Mouse (Mus musculus): ENCODE data around the gene Cpm. TPM values are rescaled to one million over a fixed set of nuclear protein-coding genes. Genes with fewer than 3 reads are reported as not detected.
"Not testable (repeated sequence)": the region's sequence is repeated elsewhere in the genome, so short reads cannot be mapped to it uniquely, and the experiment has no call there.

Cpm gene
- total and polyA plus RNA-seq, 3 experiments: 0.27 TPM; not detected in 2

DNA sequence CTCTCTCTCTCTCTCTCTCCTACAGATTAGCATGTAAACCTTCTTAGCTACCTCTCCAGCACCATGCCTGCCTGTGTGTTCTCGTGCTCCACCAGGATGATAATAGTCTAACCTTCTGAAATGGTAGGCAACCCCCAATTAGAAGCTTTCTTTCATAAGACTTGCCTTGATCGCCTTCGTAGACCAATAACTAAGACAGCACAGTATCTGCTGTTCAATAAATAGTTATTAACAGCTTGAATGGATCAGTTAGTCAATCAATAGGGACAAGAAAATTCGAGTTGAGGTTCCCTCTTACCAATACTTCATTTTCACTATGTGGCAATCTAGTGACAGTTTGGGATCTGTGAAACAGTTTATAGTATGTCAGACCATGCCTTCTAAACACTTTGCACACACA, 13.6 kb upstream of the Cpm start:
- Histone ChIP-seq H3K36me3 (replicated peaks) (no peaks in the 10 kb centered on the region), H3K4me1 (ENCODE audit: insufficient read depth, low read depth, low read length) (no peaks in the 10 kb centered on the region), H3K4me3 (ENCODE audit: low read depth, low read length) (no peak overlapping the region), H3K27me3 (ENCODE audit: insufficient read depth, low read length) (no peaks in the 10 kb centered on the region), H3K9me3 (replicated peaks) (no peaks in the 10 kb centered on the region)
- no peak for ATAC-seq (ENCODE audit: extremely low read depth, insufficient number of reproducible peaks, low FRiP score, poor library complexity, severe bottlenecking)
- DNase-seq (ENCODE audit: low spot score): no peak
- TF ChIP-seq TAL1 (conservative IDR thresholded peaks at IDR 0.05; ENCODE audit: low read depth, low read length) (no peak), CTCF (IDR thresholded peaks at IDR 0.05; ENCODE audit: low read depth, low read length) (no peak), POLR2AphosphoS5 (IDR thresholded peaks at IDR 0.05; ENCODE audit: insufficient replicate concordance, low read depth, low read length) (no peak), GATA2 (IDR thresholded peaks at IDR 0.05; ENCODE audit: borderline replicate concordance, low read depth, low read length) (no peak), GATA1 (IDR thresholded peaks at IDR 0.05; ENCODE audit: borderline replicate concordance, low read length) (no peak)

- no peak for ATAC-seq (ENCODE audit: extremely low read depth, insufficient number of reproducible peaks, low FRiP score, poor library complexity, severe bottlenecking)
- no peaks in the 10 kb centered on the region for H3K4me1 ChIP-seq (ENCODE audit: insufficient read depth, low read depth, low read length)
- no peaks in the 10 kb centered on the region for H3K9me3 ChIP-seq (replicated peaks)
- no peak for DNase-seq (ENCODE audit: low spot score)
- H3K4me3 ChIP-seq (ENCODE audit: low read depth, low read length): no peak overlapping the region
- H3K36me3 ChIP-seq (replicated peaks): no peaks in the 10 kb centered on the region
- no peaks in the 10 kb centered on the region for H3K27me3 ChIP-seq (ENCODE audit: insufficient read depth, low read length)
- TF ChIP-seq GATA1 (IDR thresholded peaks at IDR 0.05; ENCODE audit: borderline replicate concordance, low read length) (no peak), CTCF (IDR thresholded peaks at IDR 0.05; ENCODE audit: low read depth, low read length) (no peak)
These were observed 13.1 kb upstream of the Cpm start for GRCm38 (mm10) chr10:117616191-117616680.

DNA sequence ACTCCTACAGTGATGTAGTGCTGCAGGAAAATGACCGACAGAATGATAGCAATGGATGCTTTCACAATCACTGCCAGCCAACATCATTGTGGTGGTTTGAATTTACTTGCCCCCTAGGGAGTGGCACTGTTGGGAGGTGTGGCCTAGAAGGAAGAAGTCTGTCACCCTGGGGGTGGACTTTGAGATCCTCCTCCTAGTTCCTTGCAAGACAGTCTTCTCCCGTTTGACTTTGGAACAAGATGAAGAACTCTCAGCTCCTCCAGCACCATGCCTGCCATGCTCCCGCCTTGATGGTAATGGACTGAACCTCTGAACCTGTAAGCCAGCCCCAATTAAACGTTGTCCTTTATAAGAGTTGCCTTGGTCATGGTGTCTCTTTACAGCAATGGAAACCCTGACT, 12.5 kb upstream of the Cpm start:
- H3K27me3 ChIP-seq (ENCODE audit: insufficient read depth, low read length); H3K4me1 ChIP-seq (ENCODE audit: insufficient read depth, low read depth, low read length); H3K9me3 ChIP-seq (replicated peaks); ATAC-seq (ENCODE audit: extremely low read depth, insufficient number of reproducible peaks, low FRiP score, poor library complexity, severe bottlenecking); H3K36me3 ChIP-seq (replicated peaks); DNase-seq (ENCODE audit: low spot score); H3K4me3 ChIP-seq (ENCODE audit: low read depth, low read length): not testable (repeated sequence)

GRCm38 (mm10) chr10:117617568-117618345, 11.5 kb upstream of the Cpm start:
- TF ChIP-seq CTCF (IDR thresholded peaks at IDR 0.05; ENCODE audit: low read depth, low read length) (no peak), GATA2 (IDR thresholded peaks at IDR 0.05; ENCODE audit: borderline replicate concordance, low read depth, low read length) (no peak), POLR2AphosphoS5 (IDR thresholded peaks at IDR 0.05; ENCODE audit: insufficient replicate concordance, low read depth, low read length) (no peak), GATA1 (IDR thresholded peaks at IDR 0.05; ENCODE audit: borderline replicate concordance, low read length) (no peak), TAL1 (conservative IDR thresholded peaks at IDR 0.05; ENCODE audit: low read depth, low read length) (no peak)

GRCm38 (mm10) chr10:117619041-117619861, 10.0 kb upstream of the Cpm start:
- no peak for DNase-seq (ENCODE audit: low spot score)
- ATAC-seq (ENCODE audit: extremely low read depth, insufficient number of reproducible peaks, low FRiP score, poor library complexity, severe bottlenecking): no peak
- no peak for TF ChIP-seq GATA2 (IDR thresholded peaks at IDR 0.05; ENCODE audit: borderline replicate concordance, low read depth, low read length)
- TF ChIP-seq TAL1 (conservative IDR thresholded peaks at IDR 0.05; ENCODE audit: low read depth, low read length): no peak
- no peak for TF ChIP-seq POLR2AphosphoS5 (IDR thresholded peaks at IDR 0.05; ENCODE audit: insufficient replicate concordance, low read depth, low read length)
- Histone ChIP-seq H3K4me3 (ENCODE audit: low read depth, low read length) (no peak overlapping the region), H3K9me3 (replicated peaks) (no peaks in the 10 kb centered on the region), H3K27me3 (ENCODE audit: insufficient read depth, low read length) (no peaks in the 10 kb centered on the region), H3K4me1 (ENCODE audit: insufficient read depth, low read depth, low read length) (no peaks in the 10 kb centered on the region), H3K36me3 (replicated peaks) (no peaks in the 10 kb centered on the region)

More at GRCm38 (mm10) chr10:117617568-117618345, 11.5 kb upstream of the Cpm start:
- H3K4me3 ChIP-seq (ENCODE audit: low read depth, low read length): no peak overlapping the region
- no peaks in the 10 kb centered on the region for H3K4me1 ChIP-seq (ENCODE audit: insufficient read depth, low read depth, low read length)
- no peaks in the 10 kb centered on the region for H3K9me3 ChIP-seq (replicated peaks)
- DNase-seq (ENCODE audit: low spot score) (no peak), ATAC-seq (ENCODE audit: extremely low read depth, insufficient number of reproducible peaks, low FRiP score, poor library complexity, severe bottlenecking) (no peak)
- no peaks in the 10 kb centered on the region for H3K27me3 ChIP-seq (ENCODE audit: insufficient read depth, low read length)
- no peaks in the 10 kb centered on the region for H3K36me3 ChIP-seq (replicated peaks)

DNA sequence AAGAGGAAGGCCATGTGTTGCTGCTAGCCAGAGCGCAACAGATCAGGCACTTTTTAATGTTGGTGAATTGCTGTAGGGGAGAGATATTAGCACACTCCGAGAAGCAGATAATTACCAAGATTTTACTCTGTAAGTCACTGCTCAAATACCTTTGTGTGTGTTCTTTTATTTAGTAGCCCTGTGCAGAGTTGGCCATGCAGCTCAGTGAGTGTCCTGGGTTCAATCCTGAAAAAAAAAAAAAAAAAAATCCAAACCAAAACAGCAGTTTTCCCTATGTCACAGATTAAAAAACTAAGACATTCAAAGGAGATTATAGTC, 9.5 kb upstream of the Cpm start:
- DNase-seq (ENCODE audit: low spot score) (no peak), ATAC-seq (ENCODE audit: extremely low read depth, insufficient number of reproducible peaks, low FRiP score, poor library complexity, severe bottlenecking) (no peak)
- H3K4me1 ChIP-seq (ENCODE audit: insufficient read depth, low read depth, low read length): no peaks in the 10 kb centered on the region
- H3K4me3 ChIP-seq (ENCODE audit: low read depth, low read length): no peak overlapping the region
- H3K27me3 ChIP-seq (ENCODE audit: insufficient read depth, low read length): no peaks in the 10 kb centered on the region
- TF ChIP-seq CTCF (IDR thresholded peaks at IDR 0.05; ENCODE audit: low read depth, low read length) (no peak), TAL1 (conservative IDR thresholded peaks at IDR 0.05; ENCODE audit: low read depth, low read length) (no peak), POLR2AphosphoS5 (IDR thresholded peaks at IDR 0.05; ENCODE audit: insufficient replicate concordance, low read depth, low read length) (no peak), GATA1 (IDR thresholded peaks at IDR 0.05; ENCODE audit: borderline replicate concordance, low read length) (no peak), GATA2 (IDR thresholded peaks at IDR 0.05; ENCODE audit: borderline replicate concordance, low read depth, low read length) (no peak)
- H3K36me3 ChIP-seq (replicated peaks): no peaks in the 10 kb centered on the region
- H3K9me3 ChIP-seq (replicated peaks): no peaks in the 10 kb centered on the region
